Mouse (Mus musculus) thymus, postnatal 0 days (tissue): ENCODE results near the gene Kctd15. TPM values are rescaled to one million over a fixed set of nuclear protein-coding genes. Genes with fewer than 3 reads are reported as not detected.
A peak's percentile ranks its signal among the peaks of the same experiment; 100 is the strongest.

ENCODE experiments used
- DNase-seq: peaks from one replicate; pipeline ENCODE4 v3.0.0-alpha.2; 2015; ENCODE audit warnings: low spot score
- polyA plus RNA-seq: library from polyadenylated mRNA; unstranded; fragments of >200 nt; fragmentation: Nextera tagmentation; extraction: Ambion mirVana; gene quantifications from 2 replicates; pipeline ENCODE4 v1.2.1, GENCODE M21; 2015

Gene Kctd15
- polyA plus RNA-seq, result 5.7 and 8.0 TPM in 2 replicates

GRCm38 (mm10) chr7:34656632-34657031, at the start of gene Kctd15:
TSS of gene Kctd15 (minus strand) at chr7:34656732.
- DNase-seq, result no peak

GRCm38 (mm10) chr7:34704401-34704800, 47.9 kb upstream of the Kctd15 start:
- DNase-seq, result no peak

- DNase-seq, result no peak
Observed at GRCm38 (mm10) chr7:34703437-34703836, 46.9 kb upstream of the Kctd15 start.

GRCm38 (mm10) chr7:34702718-34703351, 46.3 kb upstream of the Kctd15 start:
- peak; percentile 11 for DNase-seq

- no peak for DNase-seq
Observed at GRCm38 (mm10) chr7:34699888-34700287, 43.4 kb upstream of the Kctd15 start.

- DNase-seq, result no peak
Observed at GRCm38 (mm10) chr7:34698221-34698620, 41.7 kb upstream of the Kctd15 start.

- DNase-seq, result no peak
Observed at GRCm38 (mm10) chr7:34696086-34696485, 39.6 kb upstream of the Kctd15 start.

- no peak for DNase-seq
Observed at GRCm38 (mm10) chr7:34694898-34695297, 38.4 kb upstream of the Kctd15 start.

- DNase-seq, result no peak
Observed at GRCm38 (mm10) chr7:34693916-34694315, 37.4 kb upstream of the Kctd15 start.

- DNase-seq, result no peak
Observed at GRCm38 (mm10) chr7:34693072-34693471, 36.5 kb upstream of the Kctd15 start.

- no peak for DNase-seq
Observed at GRCm38 (mm10) chr7:34690111-34690510, 33.6 kb upstream of the Kctd15 start.

- no peak for DNase-seq
Observed at GRCm38 (mm10) chr7:34689028-34689427, 32.5 kb upstream of the Kctd15 start.

GRCm38 (mm10) chr7:34685801-34686200, 29.3 kb upstream of the Kctd15 start:
- no peak for DNase-seq

- no peak for DNase-seq
Observed at GRCm38 (mm10) chr7:34685176-34685575, 28.6 kb upstream of the Kctd15 start.

- no peak for DNase-seq
Observed at GRCm38 (mm10) chr7:34680771-34681421, 24.4 kb upstream of the Kctd15 start.

GRCm38 (mm10) chr7:34679886-34680285, 23.4 kb upstream of the Kctd15 start:
- no peak for DNase-seq

GRCm38 (mm10) chr7:34675831-34676514, 19.4 kb upstream of the Kctd15 start:
- DNase-seq, result peak; percentile 56

- DNase-seq, result no peak
Observed at GRCm38 (mm10) chr7:34675120-34675790, 18.7 kb upstream of the Kctd15 start.

- no peak for DNase-seq
Observed at GRCm38 (mm10) chr7:34672916-34673315, 16.4 kb upstream of the Kctd15 start.

- DNase-seq, result peak; percentile 83
Observed at GRCm38 (mm10) chr7:34671911-34672310, 15.4 kb upstream of the Kctd15 start.

GRCm38 (mm10) chr7:34670778-34671177, 14.2 kb upstream of the Kctd15 start:
- no peak for DNase-seq

- no peak for DNase-seq
Observed at GRCm38 (mm10) chr7:34669336-34669735, 12.8 kb upstream of the Kctd15 start.
